Mouse (Mus musculus) olfactory bulb, adult 2 months (tissue): ENCODE measurements around the gene Slamf9.

Experiments used
- CTCF ChIP-seq: fragments of 200-500 bp; IDR thresholded peaks from 2 replicates; pipeline ENCODE4 v1.5.1; 2012; ENCODE audit warnings: low read depth, mild to moderate bottlenecking, low read length, moderate library complexity; ENCODE audit not compliant: insufficient read depth
- POLR2A ChIP-seq: fragments of 200-500 bp; IDR thresholded peaks from 2 replicates; pipeline ENCODE4 v1.6.1; 2012; ENCODE audit warnings: mild to moderate bottlenecking, low read depth, low read length, moderate library complexity; ENCODE audit not compliant: insufficient read depth

- peak; percentile 16; the same call in 1 of the 2 replicates for TF ChIP-seq POLR2A
- TF ChIP-seq CTCF, result no peak
These were observed 6.6 kb downstream of the Slamf9 start, which contains the start of gene Igsf9 for GRCm38 (mm10) chr1:172481540-172482280.
